Mouse (Mus musculus) urinary bladder, adult 18-20 months (tissue): ENCODE data around the gene Slc25a39.
"Not testable (repeated sequence)": the region's sequence is repeated elsewhere in the genome, so short reads cannot be mapped to it uniquely, and the experiment has no call there.

Experiments
- DNase-seq, 2 experiments: peaks; one replicate each; pipeline ENCODE4 v3.0.0; 2022; ENCODE audit warnings: low spot score in 2 of 2, mixed read lengths in 2 of 2

Slc25a39 gene

DNA sequence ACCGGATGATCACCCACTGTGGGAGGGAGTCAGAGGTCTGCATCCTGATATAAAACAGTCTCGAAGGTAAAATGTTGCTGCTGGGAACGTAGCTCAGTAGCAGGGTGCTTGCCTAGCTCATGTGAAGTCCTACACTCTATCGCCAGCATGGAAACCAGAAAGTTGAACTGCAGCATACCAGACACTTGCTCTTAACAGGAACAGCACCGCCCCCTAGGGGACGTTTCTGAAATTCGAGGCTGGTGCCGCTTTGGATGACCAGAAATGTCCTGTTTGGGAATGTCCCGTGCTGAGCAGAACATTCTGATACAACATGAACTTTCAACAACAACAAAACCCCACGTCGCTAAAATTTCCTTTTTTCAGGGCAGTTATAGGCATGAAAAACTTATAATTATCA lies 4.0 kb upstream of the Slc25a39 start:
- peak; percentile 80 to 86 for DNase-seq

- DNase-seq: no peak
These were observed 3.3 kb upstream of the Slc25a39 start for GRCm38 (mm10) chr11:102411061-102411460.

- DNase-seq: not testable (repeated sequence)
These were observed 2.6 kb upstream of the Slc25a39 start for GRCm38 (mm10) chr11:102410345-102410744.

- DNase-seq: no peak
These were observed 2.1 kb upstream of the Slc25a39 start for GRCm38 (mm10) chr11:102409795-102410330.

GRCm38 (mm10) chr11:102408888-102409794 lies 1.4 kb upstream of the Slc25a39 start:
- no peak for DNase-seq

DNA sequence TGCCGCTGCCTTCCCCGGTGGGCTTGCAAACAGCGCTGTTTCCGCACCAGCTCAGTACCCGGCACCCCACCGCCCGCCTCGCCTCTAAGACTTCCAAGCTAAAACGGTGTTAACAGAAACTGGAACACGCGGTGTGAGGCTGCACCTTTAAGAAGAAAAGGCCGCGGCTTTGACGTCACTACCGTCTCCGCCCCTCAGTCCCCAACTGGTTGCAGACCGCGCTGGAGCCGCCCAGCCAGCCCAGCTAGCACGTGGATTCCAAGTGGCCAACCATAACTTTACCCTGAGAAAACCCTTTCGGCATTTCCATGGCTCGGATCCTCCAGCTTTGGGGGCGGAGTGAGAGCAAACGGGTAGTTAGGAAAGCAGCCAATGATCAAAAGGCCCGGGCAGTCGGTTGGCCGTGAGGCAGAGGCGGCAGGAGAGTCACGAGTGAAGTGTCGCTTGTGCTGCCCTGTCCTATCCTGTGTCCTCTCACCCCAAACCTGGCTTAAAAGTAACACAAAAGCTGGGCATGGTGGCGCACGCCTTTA lies 664 bp upstream of the Slc25a39 start:
- peak; percentile 90 to 97 for DNase-seq

DNA sequence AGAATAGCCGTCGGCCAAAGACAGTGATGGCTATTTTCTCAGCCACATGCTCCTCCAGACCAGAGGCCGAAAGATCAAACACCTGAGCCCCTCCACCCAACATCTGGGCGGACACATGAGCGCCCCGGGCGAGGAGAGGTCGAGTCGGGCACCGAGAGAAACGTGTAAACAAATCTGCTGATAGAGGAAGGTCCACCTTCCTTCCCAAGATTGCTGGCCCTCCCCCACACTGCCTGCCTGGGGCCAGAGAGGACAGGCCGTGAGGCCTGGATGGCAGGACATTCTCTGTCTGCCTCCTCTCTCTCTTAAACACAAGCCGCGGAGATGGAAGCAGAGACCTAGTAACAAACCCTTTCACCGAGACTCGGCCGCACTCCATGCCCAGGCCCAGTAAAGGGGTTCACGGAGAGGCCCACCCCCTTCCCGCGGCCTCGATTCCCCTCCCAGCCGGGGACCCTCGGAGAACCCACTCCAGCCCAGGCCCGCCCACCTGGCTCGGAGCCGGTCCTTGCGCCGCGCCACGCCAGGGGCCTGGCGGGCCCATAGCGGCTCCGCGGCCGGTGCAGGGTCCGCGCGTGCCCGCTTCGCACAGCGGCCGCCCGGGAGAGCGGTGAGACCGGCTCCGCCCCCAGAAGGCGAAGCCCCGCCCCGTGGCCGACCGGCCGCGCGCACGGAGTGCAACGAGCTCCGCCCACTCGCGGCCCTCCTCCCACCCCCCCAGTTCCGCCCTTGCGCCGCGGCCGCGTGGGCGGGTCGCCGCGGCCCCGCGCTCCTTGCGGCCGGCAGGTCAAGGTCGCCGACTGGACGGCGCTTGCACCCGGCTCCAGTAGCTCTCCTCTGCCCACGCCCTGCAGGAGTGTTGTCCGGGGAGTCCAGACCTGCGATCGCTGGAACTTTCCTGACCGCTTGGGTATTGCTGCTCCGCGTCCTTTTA lies 579 bp downstream of the Slc25a39 start:
- peak; percentile 78 to 84 for DNase-seq

DNA sequence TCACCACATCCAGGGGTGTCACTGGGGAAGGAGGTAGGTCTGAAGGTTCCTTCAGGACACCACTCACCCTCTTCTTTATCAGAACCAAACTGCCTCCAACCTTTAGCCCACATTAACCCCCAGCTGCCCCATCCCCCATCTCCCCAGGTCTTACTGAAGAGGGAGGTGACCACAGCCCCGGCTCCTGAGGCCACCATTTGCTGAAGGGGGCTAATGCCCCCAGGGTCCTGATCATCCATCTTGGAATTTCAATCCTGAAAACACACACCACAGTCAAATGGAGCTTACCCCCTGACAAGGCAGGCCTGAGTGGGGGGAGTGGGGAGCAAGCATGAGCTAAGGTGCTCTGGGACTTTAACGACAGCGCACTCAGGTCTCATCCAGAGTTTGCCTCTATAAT lies 1.3 kb downstream of the Slc25a39 start:
- DNase-seq: no peak

DNA sequence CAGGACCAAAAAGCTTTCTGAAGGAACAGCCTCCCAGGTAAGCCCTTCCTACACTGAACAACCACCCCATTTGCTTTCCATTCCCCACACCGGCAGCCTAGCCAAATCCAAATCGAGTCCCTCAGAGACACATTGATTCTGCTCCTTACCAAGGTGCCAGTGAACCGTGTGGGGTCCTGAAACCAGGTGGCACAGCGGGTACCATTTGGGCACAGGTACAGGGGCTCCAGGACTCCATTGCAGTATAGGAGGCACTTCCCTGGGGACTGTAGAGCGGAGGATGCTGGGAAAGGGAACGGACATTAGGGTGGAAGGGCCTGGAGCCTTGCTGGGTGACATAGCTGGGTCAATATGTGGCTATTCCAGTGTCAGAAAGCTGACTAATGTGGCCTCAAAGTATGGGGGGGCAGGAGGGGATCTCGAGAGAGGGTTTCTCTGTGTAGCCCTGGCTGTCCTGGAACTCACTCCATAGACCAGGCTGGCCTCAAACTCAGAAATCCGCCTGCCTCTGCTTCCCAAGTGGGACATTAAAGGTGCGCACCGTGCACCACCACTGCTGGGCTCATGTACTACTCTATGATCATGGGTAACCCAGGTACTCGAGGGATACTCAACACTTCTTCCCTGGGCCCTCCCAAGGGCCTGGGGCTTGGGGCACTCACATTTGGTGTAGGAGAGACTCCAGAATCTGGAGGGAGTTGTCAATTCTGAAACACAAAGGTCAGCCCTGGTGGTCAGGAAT lies 2.0 kb downstream of the Slc25a39 start:
- no peak for DNase-seq

GRCm38 (mm10) chr11:102404161-102405010 lies 3.4 kb downstream of the Slc25a39 start:
- no peak for DNase-seq

DNA sequence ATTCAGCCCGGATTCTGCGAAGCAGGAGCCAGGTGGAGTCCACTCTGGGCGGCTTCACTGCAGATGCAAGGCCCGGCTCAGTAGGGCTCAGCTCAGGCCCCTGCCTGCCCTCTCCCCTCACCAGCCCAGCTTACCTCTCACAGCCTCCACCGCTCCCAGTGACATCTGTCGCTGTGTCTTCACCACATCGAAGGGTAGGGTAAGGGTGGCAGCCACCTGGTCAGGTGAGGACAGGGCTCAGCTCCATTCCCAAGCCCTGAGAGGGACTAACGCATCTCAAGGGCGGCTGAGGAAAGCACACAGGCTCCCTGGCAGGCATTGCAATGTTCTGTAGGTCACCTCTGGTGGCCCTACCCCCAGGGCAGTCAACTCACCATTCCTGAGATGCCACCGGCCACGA lies 4.1 kb downstream of the Slc25a39 start:
- DNase-seq: no peak

GRCm38 (mm10) chr11:102401898-102402500 lies 5.7 kb downstream of the Slc25a39 start:
- DNase-seq: no peak

DNA sequence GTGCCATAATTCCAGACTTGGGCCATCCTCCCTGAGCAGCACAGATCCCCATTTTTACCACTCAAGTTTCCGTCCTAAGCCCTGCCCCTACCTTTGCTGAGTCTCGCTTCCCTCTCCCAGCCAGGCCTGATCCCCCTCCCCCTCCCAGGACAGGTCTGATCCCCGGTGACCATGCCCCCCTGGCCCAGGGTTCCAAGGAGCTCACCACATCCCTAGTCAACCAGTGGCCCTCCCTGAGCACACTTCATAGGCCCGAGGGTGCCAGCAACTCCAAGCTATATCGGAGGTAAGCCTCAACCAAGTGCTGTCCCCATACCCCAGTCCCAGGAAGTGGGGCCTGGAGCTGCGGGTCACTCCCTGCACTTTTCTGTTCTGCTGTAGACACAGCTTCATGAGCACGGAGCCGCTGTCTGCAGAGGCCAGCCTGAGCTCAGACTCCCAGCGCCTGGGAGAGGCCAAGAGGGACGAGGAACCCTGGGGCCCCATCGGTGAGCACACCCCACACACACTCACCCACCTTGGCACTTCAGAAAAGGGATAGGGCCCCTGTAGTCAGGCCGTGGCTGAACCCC lies 7.1 kb downstream of the Slc25a39 start:
- DNase-seq: no peak

- no peak for DNase-seq
These were observed 8.1 kb downstream of the Slc25a39 start for GRCm38 (mm10) chr11:102399610-102400072.

DNA sequence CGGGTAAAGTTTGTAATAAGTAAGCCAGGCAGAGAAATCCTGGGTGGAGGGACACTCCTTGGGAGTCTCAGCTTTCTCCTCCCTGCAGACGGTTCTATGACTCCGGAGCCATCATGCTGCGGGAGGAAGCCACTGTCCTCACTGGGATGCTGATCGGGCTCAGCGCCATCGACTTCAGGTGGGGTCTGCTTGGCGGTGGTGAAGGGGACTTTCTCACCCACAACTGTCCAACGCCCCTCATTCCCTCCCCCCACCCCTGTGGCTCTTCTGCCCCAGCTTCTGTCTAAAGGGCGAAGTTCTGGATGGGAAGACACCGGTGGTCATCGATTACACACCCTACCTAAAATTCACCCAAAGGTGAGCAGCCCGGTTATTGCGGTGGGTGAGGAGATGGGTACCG lies 8.6 kb downstream of the Slc25a39 start:
- DNase-seq: no peak

DNA sequence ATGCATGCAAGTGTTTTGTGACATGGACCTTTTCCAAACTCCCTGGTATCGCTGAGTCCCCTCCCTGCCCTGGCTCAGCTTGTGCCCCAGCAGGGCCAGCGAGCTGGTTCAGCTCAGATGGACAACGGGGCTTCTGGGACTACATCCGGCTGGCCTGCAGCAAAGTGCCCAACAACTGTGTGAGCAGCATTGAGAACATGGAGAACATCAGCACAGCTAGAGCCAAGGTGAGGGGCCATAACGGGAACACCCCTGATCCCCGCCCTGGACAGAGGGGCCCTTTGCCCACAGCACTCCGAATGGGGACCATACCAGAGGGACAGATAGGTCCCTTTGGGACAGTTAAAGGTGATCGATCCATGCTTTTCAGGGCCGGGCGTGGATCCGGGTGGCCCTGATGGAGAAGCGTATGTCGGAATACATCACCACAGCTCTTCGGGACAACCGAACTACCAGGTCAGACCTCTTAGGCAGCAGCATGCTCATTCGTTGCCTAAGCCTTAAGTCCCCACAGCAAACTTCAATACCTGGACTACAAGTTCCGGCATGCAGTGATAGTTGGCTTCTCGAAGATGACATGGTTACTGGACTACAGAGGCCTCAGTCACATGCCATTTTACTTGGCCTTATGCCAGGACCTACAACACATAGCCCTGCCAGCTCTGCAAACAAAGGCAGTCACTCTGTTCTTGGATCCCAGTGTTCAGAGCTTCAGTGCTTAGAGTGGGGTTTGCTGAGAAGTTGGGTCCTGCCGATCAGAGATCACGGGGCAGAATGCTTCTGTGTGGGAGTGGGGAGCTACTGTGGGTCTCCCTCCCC lies 9.5 kb downstream of the Slc25a39 start:
- DNase-seq: peak in 1 of 2 experiments; percentile 57

DNA sequence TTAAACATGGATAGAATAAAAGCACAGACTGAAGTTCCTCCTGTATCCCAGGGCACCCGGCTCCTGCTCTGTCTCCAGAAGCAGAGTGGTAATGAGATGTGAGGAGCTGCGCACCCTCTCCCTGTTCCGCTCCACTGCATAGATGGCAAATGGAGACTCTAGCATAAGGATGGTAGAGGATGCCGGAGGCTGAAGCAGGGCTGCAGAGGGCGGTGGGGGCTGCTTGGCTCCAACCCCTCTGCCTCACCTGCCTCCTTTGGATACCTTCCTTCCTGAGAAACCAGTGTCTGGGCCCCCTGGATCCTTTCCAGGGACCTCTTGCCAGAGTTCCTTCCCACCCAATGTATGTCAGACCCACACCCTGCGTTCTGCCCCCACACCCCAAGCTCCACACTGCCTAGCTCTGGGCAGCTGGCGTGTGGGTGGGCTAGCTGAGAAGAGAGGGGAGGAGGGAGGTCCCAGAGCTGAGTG lies 11.0 kb downstream of the Slc25a39 start:
- no peak for DNase-seq

DNA sequence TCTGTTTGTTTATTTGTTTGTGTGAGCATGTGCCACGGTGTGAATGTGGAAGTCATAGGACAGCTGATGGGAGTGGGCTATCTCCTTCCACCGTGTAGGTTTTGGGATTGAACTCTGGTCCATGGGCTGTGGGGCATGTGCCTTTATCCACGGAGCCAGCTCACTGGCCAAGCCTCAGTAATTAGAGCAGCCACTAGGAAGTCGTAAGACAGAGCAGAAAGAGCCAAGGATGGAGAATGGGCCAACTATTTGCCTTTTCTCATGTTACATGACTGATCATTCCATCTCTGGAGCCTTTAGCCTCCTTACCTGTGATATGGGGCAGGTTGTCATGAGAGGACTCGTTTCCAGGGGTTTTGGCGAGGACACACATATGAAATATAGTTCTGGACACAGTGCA lies 11.5 kb downstream of the Slc25a39 start:
- no peak for DNase-seq
